Mouse (Mus musculus): Measurements from ENCODE around the gene Capn12.

DNA sequence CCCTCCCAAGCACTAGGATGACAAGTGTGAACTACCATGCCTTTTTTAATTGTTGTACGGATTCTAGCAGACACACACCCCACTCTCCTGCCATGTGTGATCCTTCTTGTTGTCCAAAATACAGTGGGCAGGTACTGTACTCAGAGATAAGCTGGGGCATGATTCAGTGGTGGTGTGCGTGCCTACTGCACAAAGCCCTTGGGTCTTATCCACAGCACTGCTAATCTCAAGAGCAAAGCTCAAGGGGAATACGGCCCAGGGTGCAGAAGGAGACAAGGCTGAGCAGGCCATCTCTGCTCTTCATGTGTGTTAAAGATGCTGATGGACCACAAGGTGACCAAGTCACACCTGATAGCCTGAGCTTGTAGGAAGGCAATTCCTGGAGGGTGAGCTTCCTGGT lies 40.0 kb downstream of the Capn12 start:
- TF ChIP-seq POLR2A (IDR thresholded peaks at IDR 0.05; ENCODE audit: extremely low read depth, insufficient read depth, low read length) (no peak), CTCF (IDR thresholded peaks at IDR 0.05; ENCODE audit: extremely low read depth, insufficient read depth, low read length) (no peak)

All from cortical plate, adult 2 months (tissue).